Mouse (Mus musculus): Measurements from ENCODE around the gene Akap17b. TPM values are rescaled to one million over a fixed set of nuclear protein-coding genes. Genes with fewer than 3 reads are reported as not detected.

Akap17b gene
- total and polyA plus RNA-seq, 3 experiments, result 1.7 to 4.3 (median 2.9) TPM

DNA sequence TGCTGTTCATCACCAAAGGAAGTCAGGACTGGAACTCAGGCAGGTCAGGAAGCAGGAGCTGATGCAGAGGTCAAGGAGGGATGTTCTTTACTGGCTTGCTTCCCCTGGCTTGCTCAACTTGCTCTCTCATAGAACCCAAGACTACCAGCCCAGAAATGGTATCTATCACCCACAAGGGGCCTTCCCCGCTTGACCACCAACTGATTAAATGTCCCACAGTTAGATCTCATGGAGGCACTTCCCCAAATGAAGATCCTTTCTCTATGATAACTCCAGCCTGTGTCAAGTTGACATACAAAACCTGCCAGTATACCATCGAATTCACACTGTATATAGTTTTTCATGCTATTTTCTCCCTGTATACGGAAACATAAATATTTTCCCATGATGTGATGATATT lies 49.9 kb downstream of the Akap17b start:
- Histone ChIP-seq H3K36me3 (replicated peaks in 1 of 2; ENCODE audit: control insufficient read depth in 1 of 2, insufficient read depth in 1 of 2, low read length in 1 of 2) (peaks cover 3% of the 10 kb centered on the region in 2 experiments), H3K9me3 (replicated peaks; ENCODE audit: low read length) (no peaks in the 10 kb centered on the region), H3K4me2 (ENCODE audit: insufficient read depth, low read depth, poor library complexity, severe bottlenecking) (no peak overlapping the region), H3K9ac (ENCODE audit: insufficient read depth, low read depth) (no peak overlapping the region), H3K27me3 (replicated peaks) (no peaks in the 10 kb centered on the region), H3K79me2 (replicated peaks; ENCODE audit: control insufficient read depth, extremely low read depth, insufficient read depth, poor library complexity, severe bottlenecking) (peaks cover 7% of the 10 kb centered on the region), H3K27ac (ENCODE audit: insufficient read depth, low read depth) (no peak overlapping the region), H3K4me3 (replicated peaks in 1 of 3; ENCODE audit: low read depth in 2 of 3, low read length in 2 of 3, poor library complexity in 1 of 3) (no peak overlapping the region), H3K4me1 (ENCODE audit: control insufficient read depth in 1 of 2, insufficient read depth in 2 of 2) (peaks cover 3 to 12% of the 10 kb centered on the region in 2 experiments; a peak in 3 of 4 replicates)
- DNase-seq (ENCODE audit: extremely low read depth), result peak; percentile 13
- dilution Hi-C loops (cut with MboI; ENCODE audit: extremely low pct_ligation_motif_present, extremely low pct_unique_long_range_greater_than_20kb, low sequenced_read_pairs) (no loop called here), in situ Hi-C loops (cut with MboI; ENCODE audit: low pct_ligation_motif_present, low pct_unique_long_range_greater_than_20kb, low sequenced_read_pairs) (no loop called here)
- TF ChIP-seq RAD21 (IDR thresholded peaks at IDR 0.05; ENCODE audit: low read depth, low read length) (no peak), CHD1 (IDR thresholded peaks at IDR 0.05; ENCODE audit: low read depth, low read length) (no peak), MAFK (IDR thresholded peaks at IDR 0.05; ENCODE audit: insufficient replicate concordance, low read length) (no peak), MAX (IDR thresholded peaks at IDR 0.05; ENCODE audit: low read length) (no peak), BHLHE40 (IDR thresholded peaks at IDR 0.05; ENCODE audit: low read depth, low read length) (no peak), ZMIZ1 (IDR thresholded peaks at IDR 0.05; ENCODE audit: low read depth, low read length) (no peak)

- Histone ChIP-seq H3K79me2 (replicated peaks; ENCODE audit: control insufficient read depth, extremely low read depth, insufficient read depth, poor library complexity, severe bottlenecking) (no peaks in the 10 kb centered on the region), H3K9ac (ENCODE audit: insufficient read depth, low read depth) (no peak overlapping the region), H3K36me3 (replicated peaks in 1 of 2; ENCODE audit: control insufficient read depth in 1 of 2, insufficient read depth in 1 of 2, low read length in 1 of 2) (no peaks in the 10 kb centered on the region), H3K9me3 (replicated peaks; ENCODE audit: low read length) (no peaks in the 10 kb centered on the region), H3K4me3 (replicated peaks in 1 of 3; ENCODE audit: low read depth in 2 of 3, low read length in 2 of 3, poor library complexity in 1 of 3) (no peak overlapping the region), H3K27ac (ENCODE audit: insufficient read depth, low read depth) (no peak overlapping the region), H3K27me3 (replicated peaks) (no peaks in the 10 kb centered on the region), H3K4me1 (ENCODE audit: control insufficient read depth in 1 of 2, insufficient read depth in 2 of 2) (no peaks in the 10 kb centered on the region), H3K4me2 (ENCODE audit: insufficient read depth, low read depth, poor library complexity, severe bottlenecking) (no peak overlapping the region)
- in situ Hi-C loops (cut with MboI; ENCODE audit: low pct_ligation_motif_present, low pct_unique_long_range_greater_than_20kb, low sequenced_read_pairs) (no loop called here), dilution Hi-C loops (cut with MboI; ENCODE audit: extremely low pct_ligation_motif_present, extremely low pct_unique_long_range_greater_than_20kb, low sequenced_read_pairs) (no loop called here)
- DNase-seq (ENCODE audit: extremely low read depth), result no peak
- TF ChIP-seq JUND (conservative IDR thresholded peaks at IDR 0.05; ENCODE audit: low read depth, low read length) (no peak), ZNF384 (IDR thresholded peaks at IDR 0.05; ENCODE audit: low read depth, low read length) (no peak), ZMIZ1 (IDR thresholded peaks at IDR 0.05; ENCODE audit: low read depth, low read length) (no peak), HCFC1 (IDR thresholded peaks at IDR 0.05; ENCODE audit: low read depth, low read length) (no peak), MAZ (IDR thresholded peaks at IDR 0.05; ENCODE audit: low read depth, low read length) (no peak), MEF2A (IDR thresholded peaks at IDR 0.05; ENCODE audit: borderline replicate concordance, low read depth, low read length) (no peak), USF1 (IDR thresholded peaks at IDR 0.05; ENCODE audit: low read depth, low read length) (no peak), ZKSCAN1 (IDR thresholded peaks at IDR 0.05; ENCODE audit: borderline replicate concordance, low read depth, low read length) (no peak), UBTF (IDR thresholded peaks at IDR 0.05; ENCODE audit: low read depth, low read length) (no peak), MYC (IDR thresholded peaks at IDR 0.05; ENCODE audit: low read depth, low read length) (no peak), ELF1 (IDR thresholded peaks at IDR 0.05; ENCODE audit: low read depth, low read length) (no peak)
These were observed 53.7 kb downstream of the Akap17b start for GRCm38 (mm10) chrX:36591539-36591938.
